Mouse (Mus musculus) heart, postnatal 14 days (tissue): ENCODE results near the gene Tsn. TPM values are rescaled to one million over a fixed set of nuclear protein-coding genes. Genes with fewer than 3 reads are reported as not detected.

Source experiments
- DNase-seq, 2 experiments: peaks; one replicate each; pipeline ENCODE4 v3.0.0; 2021 to 2022
- intact Hi-C: fragments of 180-260 bp; cut with DNase I; formaldehyde crosslinking; loops from one replicate; pipeline ENCODE4 v1.15.1; 2025
- long read RNA-seq, 2 experiments: library from polyadenylated mRNA; stranded (forward); transcript quantifications; one replicate each; pipeline ENCODE4 v2.0.0; 2021
- total RNA-seq, 2 experiments: library from RNA; stranded (reverse); gene quantifications; 2 replicates each; pipeline ENCODE4 v1.2.3; 2021

The Tsn gene
- 10 to 100 TPM; 68.1 to 69.7 TPM for total RNA-seq
- long read RNA-seq, experiment 1, full-length matches to known transcripts = 70 of 89 reads
- long read RNA-seq, experiment 1, partial matches to known transcripts = 0 of 89 reads
- long read RNA-seq, experiment 1, other reads (novel, unspliced or antisense) = 19 of 89 reads
- long read RNA-seq, experiment 2, full-length matches to known transcripts = 75 of 84 reads
- long read RNA-seq, experiment 2, partial matches to known transcripts = 0 of 84 reads
- long read RNA-seq, experiment 2, other reads (novel, unspliced or antisense) = 9 of 84 reads

DNA sequence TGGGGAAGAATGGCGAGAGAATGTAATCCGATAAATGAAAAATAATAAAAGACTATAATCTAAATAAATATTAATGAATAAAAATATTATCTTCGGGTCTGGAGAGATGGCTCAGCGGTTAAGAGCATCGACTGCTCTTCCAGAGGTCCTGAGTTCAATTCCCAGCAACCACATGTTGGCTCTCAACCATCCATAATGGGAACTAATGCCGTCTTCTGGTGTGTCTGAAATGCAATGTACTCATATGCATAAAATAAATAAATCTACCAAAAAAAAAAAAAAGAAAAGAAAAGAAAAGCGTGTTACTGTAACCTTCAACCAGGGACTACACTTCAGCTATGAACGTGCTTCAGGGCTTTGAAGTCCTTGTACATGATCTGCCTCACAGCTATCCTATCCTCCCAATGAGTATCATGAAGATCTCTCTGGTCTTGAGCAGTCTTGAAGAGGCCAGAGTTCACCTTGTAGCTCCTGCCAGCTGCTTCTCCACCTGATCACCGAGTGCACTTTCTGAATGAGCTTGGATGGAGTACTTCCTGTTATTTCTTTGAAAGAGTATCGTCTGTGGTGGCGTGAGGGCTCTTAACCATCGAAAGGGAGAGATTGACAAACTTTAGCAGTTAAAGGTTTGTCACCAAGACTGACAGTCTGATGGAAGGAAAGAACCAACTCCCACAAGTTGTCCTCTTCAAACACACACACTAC lies at the start of gene Tsn:
Gene Tsn (minus strand): TSS at position 118 of the 705 bp plus-strand sequence.
- DNase-seq = no peak
- intact Hi-C loops = loop anchor here (10.0 kb wide), 1 partner anchor 1193 kb away; the partner anchor contains the start of gene Ralb

DNA sequence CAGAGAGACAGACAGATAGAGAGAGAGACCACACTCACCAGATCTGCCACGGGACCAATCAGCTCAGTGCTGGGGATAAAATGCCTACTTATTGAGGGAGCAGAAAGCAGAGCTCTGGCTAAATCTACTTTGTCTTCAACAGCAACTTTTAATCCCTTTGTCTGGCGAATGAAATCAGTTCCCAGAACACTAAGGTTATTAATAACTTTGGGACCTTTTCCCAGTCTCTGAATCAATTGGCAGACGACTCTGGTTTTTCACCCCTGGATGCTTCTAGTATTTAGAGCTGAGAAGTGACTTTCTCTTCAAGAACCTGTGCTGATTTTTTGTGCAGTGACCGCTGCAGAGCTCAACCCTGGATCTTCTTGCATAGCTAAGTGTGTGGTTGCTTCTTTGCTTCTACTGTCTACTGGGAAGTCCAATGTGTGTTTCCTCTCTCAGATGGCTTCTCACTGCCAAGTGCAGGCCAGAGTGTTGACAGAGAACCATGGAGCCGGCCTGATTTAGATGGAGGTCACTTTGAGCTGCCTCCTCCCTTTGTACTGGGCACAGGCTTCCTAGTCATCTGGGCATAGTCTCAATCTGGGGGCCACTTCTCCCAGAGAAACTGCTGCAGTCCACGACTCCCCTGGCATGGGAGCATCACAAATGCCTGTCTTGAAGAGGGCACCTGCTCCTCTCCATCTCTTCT lies 47.7 kb upstream of the Tsn start:
- peak; percentile 25 to 62 for DNase-seq
- intact Hi-C loops = loop anchor here (2.0 kb wide), 1 partner anchor 30 kb away; the partner anchor contains the start of gene Clasp1

DNA sequence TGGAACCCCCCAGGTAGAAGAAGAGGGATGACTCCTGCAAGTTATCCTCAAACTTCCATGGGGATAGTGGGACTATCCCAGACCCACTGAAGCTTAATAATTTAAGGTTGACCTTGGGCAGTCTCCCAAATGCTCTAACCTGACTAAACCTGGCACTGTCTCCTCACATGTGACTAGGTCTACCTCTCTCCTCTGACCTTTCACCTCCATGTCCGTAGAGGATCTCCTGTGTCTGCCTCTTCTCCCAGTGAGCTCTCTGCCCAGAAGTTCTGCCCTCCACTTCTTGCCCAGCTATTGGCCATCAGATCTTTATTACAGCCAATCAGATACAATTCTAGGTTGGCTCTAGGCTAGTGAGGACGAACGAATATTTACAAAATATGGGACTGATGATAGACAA lies 38.4 kb upstream of the Tsn start:
- intact Hi-C loops = no loop called here
- no peak for DNase-seq

DNA sequence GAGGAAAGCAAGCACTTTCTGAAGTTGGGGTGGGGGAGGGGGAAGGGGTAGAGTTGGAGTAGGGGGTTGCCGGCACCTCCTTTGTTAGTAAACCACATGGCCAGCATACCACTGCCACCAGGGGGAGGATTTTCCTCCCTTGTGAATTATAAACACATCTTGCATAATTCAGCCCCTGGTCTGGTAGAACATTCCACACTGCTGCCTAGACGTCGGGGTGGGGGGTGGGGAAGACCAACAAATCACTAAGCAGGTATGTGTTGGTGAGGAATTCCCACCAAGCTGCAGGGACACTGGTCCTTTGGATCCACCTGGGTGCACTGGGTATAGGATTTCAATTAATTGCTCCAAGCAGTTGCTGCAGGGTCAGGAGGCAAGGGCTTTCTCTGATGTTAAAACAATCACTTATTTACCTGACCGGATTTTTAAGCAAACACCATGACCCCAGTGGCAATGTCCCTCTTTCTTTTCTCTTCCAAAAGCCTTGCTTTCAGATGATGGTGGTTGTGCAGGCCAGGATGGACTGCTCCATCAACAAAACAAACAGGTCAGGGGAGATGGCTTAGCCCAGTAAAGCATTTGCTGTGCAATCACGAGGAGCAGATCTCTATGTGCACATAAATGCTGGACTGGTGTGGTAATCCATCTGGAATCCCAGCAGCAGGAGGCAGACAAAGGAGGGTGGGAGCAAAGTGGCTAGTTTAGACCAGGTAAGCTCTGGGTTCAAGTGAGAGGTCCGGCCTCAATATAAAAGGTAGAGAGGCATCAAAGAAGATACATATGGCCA lies 32.3 kb upstream of the Tsn start:
- no peak for DNase-seq
- intact Hi-C loops = no loop called here

DNA sequence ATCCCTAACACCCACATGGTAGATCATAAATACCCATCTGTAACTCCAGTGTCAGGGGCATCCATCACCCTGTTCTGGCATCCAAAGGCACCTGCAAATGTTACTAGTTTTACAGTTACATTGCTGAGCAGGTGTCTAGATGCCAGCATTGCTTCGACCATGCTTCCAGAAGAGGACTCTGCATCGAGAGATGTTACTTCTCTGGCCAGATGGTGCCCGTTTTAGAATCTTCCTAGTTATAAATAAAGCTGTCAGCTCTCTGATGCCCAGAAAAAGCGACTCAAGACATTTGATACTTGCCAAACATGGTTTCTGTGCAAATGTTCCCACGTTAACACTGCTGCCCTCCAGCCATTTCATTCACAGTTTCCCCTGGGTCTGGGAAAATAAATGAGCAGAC lies 26.4 kb upstream of the Tsn start:
- intact Hi-C loops = loop anchor here (5.0 kb wide), 1 partner anchor 119 kb away; no protein-coding TSS in a partner anchor
- DNase-seq = no peak

DNA sequence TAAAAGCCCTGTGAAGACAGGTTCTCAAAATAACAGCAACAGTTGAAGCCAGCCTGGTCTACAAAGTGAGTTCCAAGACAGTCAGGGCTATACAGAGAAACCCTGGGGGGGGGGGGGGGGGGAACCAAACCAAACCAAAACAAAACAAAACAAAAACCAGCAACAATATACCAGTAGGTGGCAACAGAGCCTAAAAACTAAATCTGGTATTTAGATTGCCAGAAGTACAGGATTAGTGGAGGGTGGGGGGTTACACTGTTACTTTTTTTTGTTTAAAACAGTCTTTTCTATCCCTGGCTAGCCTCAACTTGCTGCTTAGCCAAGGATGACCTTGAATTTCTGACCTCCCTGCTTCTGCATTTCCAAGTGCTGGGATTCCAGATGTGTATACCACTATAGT lies 24.3 kb upstream of the Tsn start:
- intact Hi-C loops = loop anchor here (2.0 to 5.0 kb wide), 3 partner anchors 121 to 163 kb away; no protein-coding TSS in a partner anchor
- no peak for DNase-seq

DNA sequence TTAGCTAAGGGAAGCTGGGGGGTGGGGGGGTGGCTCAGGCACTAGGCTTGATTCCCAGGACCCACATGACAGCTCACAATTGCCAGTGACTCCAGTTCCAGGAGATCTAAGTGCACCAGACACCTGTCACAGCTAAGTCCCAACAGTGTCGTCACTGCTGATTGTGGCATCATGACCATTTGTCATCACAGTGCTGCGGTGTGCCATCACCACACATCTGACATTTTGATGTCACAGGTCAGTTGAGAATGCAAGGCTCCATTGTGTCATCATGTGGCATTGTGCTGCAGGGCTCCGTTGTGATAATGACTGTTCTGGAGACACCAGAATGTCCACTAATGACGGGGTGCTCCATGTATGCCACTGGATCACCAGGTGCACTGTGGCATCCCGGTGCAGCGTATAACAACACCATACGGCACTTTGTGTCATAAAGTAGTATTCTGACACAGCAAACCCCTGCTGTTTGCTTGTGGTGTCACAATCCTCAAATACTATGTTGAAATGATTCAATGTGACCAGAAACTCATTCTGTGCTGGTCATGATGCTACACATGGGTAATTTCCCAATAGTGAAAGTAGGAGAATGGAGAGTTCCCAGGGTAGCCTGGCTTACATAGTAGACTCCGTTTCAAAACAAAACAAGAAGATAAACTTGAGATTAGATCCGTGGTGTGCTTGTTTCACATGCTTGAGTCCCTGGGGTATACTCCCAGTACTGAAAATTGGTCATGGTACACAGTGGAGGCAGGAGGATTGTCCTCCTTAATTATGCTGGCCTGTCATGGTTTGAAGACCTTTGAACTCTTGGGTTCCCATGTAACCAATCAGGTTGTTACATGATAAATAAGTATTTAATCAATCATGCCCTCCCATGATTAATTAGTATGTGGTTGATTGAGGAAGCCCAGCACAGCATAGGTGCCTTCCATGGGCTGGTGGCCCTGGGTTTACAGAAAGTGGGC lies 23.5 kb upstream of the Tsn start:
- intact Hi-C loops = loop anchor here (2.0 to 5.0 kb wide), 3 partner anchors 122 to 164 kb away; no protein-coding TSS in a partner anchor
- DNase-seq = no peak

DNA sequence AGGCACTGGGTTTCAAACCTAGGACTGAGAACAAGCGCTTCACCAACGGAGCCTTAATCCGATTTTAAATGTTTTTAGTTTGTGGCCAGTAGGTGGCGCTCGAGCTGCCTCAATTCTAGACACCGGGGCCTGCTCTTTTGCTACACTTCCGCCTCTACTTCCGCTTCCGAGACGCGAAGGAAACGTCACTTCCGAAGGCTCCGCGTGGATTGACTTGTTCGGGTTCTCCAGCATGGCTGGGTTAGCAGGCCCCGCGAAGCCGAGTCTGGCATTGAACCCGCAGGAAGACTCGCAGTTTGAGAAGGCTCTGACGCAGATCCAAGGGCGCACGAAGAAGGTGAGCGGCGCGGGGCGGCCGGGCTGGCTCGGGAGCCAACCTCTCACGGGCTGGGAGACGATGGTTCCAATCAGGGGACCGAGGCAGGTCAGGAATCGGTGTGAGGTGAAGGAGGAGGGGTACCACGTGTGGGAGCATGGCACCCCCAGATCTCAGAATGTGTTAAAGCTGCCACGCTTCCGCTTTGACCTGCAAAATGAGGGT lies 10.2 kb upstream of the Tsn start, which contains the start of gene Nifk:
Gene Nifk (plus strand): TSS at position 179 of the 541 bp plus-strand sequence.
- intact Hi-C loops = loop anchor here (5.0 kb wide), 4 partner anchors 66 to 176 kb away; partner anchors contain the start of gene Clasp1
- DNase-seq = peak; percentile 89 to 94

DNA sequence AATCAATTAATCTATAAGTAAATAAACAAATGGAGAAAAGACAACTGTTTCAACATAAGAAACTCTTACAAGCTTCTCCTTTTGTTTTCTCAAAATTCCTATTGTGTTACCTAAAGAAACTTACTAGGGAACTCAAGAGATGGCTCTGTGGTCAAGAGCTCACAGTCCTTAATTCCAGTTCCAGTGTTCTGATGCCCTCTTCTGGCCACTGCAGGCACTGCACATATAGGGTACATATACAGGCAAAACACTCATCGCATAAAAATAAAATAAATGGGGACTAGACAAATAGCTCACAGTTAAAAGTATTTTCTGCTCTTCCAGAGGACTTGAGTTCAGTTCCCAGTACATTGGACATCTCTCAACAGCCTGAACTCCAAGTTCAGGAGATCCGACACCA lies 9.2 kb upstream of the Tsn start:
- intact Hi-C loops = loop anchor here (5.0 kb wide), 4 partner anchors 67 to 177 kb away; partner anchors contain the start of gene Clasp1
- peak in 1 of 2 experiments; percentile 36 for DNase-seq

DNA sequence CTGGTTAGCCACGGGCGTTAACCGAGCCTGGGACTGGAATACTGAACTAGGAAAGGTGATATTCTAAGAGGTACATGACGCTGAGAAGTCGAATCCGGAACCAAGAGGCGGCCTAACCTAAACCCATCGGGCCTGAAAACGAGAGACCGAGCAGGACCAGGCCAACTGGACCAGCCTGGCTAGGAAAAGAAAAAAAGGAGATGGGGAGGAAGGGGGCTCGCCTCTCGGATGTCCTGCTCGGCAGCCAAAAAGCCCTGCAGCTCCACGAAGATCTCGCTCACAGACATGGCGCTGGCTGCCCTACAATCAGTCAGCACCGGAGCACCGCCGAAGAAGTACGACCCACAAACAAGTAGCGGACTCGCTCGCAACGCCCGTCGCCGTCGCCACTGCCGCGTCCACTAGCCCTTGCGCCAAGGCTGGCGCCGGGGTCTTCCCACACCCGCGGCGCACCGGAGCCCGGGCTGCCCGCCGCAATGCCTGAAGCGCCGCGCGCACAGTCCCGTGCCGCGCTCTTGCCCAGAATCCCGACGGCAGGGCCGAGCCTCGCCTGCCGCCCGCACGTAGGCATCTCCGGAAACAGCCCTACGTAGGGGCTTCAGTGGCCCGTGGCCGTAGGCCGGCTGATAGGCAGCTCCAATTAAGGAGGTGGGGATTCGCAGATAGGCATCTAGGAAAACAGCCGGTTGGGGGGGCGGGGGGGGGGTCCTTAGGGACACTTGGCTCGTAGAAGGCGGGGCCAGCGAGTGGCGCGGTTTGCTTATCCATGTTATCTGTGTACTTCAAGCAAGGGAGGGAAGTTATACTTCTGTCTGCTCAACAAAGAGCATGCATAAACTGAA lies 538 bp downstream of the Tsn start:
- intact Hi-C loops = loop anchor here (10.0 kb wide), 1 partner anchor 1194 kb away; the partner anchor contains the start of gene Ralb

DNA sequence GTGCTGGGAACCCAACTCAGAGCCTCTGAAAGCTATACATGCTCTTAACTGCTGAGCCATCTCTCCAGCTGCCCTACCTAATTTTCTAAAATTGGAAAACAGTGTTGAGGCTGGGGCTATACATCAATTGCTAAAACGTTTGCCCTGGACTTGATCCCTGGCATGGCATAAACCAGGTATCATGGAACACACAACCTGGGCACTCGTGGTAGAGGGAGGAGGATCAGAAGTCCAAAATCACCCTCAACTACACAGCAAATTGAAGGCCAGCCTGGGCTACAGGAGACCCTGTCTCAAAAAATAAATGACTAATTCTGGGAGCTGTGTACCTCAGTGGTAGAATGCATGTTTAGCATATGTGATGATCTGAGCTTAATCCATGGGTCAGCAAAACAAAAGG lies 13.8 kb downstream of the Tsn start:
- intact Hi-C loops = no loop called here
- DNase-seq = no peak

More for the DNA sequence above, 538 bp downstream of the Tsn start:
- peak; percentile 92 for DNase-seq

DNA sequence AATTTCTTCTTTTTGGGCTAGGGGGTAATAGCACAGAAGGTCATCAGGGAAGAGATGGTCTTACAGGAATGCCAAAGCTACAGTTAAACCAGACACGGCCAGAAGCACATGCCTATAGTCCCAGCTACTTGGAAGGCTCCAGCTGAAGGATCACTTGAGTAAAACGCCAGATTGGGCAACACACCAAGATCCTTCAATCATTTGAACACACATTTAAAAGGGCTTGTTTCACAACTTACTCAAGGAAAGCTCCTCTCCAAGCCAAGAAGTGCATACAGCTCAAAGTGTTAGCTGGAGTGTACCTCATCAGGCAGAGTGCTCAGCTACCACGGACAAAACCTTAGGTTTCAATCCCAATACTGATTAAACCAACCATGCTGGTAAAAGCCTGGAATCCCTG lies 14.9 kb downstream of the Tsn start:
- DNase-seq = no peak
- intact Hi-C loops = no loop called here

DNA sequence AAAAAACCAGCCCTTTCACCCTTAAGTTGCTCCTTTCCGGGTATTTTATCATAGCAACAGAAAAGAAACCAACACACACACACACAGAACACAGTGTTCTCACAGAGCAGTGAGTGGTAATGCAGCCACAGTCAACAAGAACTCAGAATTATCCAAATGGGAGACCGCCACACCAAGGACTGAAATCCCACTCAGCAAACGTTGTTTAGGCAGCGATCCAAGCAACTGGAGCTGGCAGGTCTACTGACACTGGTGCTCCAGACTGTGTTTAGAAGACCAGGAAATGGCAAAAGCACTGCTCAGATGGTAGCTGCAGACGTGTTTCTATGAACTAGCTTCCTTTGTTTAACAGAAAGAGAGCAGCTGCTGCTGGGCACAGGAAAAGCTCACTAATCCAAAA lies 16.7 kb downstream of the Tsn start:
- DNase-seq = no peak
- intact Hi-C loops = no loop called here

DNA sequence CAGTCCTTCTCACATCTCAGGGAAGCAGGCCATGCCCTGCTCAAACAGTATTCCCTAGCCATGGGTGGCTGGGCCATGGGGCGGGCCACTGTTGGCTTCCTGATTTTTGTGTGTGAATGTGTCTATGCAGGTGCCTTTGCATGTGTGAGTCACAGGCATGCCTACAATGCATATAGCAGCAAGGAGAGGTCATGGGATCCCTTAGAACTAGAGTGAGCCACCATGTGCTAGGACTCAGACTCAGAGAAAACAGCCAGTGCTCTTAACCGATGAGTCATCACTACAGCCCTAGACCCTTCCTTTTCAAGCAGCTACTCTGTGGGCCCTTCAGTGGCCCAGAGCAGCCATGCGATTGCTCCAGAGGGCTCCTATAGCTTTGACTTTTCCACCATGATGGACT lies 17.3 kb downstream of the Tsn start:
- DNase-seq = no peak

DNA sequence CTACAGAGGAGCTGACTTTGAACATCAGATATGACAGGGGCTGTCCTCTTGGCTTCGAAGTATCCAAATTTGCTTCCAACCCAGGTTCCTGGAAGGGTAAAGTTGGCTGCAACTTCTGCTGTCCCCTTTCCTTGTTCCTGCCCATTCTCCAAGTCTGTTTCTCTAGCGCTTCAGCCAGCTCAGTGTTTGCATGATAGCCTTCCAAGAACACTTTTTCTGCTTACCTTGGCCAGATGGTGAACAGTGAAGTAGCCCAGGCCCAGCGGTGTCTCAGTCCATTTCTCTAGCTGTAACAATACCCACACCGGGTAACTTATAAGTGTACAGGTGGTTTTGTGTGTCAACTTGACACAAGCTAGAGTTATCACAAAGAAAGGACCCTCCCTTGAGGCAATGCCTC lies 19.2 kb downstream of the Tsn start:
- no peak for DNase-seq
- intact Hi-C loops = no loop called here

More for the DNA sequence above, 17.3 kb downstream of the Tsn start:
- intact Hi-C loops = no loop called here

DNA sequence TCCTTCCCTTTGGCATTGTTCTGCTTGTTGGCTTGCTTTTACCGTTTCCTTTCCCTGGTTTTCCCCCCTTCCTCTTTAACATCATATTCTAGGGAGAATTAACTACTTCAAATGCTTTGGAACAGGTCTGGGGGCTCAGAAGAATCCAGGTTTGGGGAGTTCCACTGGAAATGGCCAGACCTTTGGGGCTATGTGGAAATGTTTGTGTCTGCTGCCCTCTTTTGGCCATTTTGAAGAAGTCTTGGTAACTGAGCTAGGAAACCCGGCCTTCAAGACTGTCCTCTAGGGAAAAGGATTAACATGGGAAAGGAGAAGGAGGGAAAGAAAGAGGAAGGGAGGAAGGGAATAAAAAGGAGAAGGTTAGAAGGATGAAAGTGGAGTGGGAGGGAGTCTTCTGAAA lies 36.4 kb downstream of the Tsn start:
- peak in 1 of 2 experiments; percentile 17 for DNase-seq
- intact Hi-C loops = no loop called here

DNA sequence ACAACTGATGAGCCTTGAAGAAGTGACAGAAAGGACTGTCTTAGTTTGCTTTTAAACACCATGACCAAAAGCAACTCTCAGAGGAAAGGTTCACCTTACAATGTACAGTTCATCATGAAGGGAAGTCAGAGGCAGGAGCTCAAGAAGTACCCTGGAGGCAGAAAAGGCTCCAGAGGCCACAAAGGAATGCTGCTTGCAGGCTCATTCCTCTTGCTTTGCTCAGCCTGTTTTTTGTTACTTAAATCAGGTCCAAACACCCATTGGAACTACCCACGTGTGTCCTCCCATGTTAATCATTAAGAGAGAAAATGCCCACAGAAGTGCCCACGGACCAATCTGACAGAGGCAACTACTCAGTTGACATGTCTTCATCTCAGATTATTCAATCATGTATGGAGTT lies 59.6 kb downstream of the Tsn start:
- intact Hi-C loops = no loop called here

More for the DNA sequence above, 59.6 kb downstream of the Tsn start:
- DNase-seq = no peak
